Mouse (Mus musculus): ENCODE results near the gene Zfp185. TPM values are rescaled to one million over a fixed set of nuclear protein-coding genes. Genes with fewer than 3 reads are reported as not detected.

The Zfp185 gene
- 5.7 and 8.2 TPM in 2 replicates for polyA plus RNA-seq (2015; fragmentation: Nextera tagmentation; extraction: Ambion mirVana)

DNA sequence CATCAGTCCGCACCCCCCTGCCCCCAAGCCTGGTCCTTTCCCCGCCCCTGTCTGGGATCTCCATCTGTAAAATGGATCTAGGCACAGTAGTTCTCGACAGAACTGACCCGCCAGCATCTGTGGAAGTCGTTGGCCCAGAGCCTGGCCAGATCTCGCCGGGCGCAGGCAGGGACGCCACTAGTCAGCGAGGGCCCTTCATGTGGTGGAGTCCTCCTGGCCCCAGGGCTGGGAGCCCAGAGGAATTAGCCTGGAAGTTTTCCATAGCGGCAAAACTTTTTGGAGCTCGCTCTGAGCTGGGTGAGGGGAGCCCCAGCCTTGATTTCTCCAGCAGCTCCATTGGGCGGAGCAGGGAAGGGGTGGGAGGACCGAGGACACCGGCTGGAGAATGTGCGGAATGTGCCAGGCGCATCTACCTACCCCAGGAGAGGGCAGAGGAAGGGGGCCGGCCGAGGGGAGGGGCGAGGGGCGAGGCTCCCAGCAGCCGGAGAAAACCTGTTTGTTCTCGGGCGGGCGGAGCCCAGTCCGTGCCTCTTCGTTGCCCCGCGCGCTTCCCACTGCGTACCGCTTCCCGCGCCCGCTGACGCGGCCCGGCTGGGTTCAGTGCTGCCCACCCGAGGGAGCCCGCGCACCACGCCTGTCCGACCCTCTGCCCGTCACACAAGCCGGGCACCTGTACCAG lies at the start of gene Zfp185:
Gene Zfp185 (plus strand): TSS at position 499 of the 679 bp plus-strand sequence.
- ATAC-seq (peak; percentile 89), DNase-seq (ENCODE audit: low spot score) (peak; percentile 67)
- Histone ChIP-seq H3K27ac (ENCODE audit: low read length) (no peak within 1 kb of the TSS), H3K9me3 (ENCODE audit: low read length) (no peaks in the 10 kb centered on the region), H3K4me1 (ENCODE audit: insufficient read depth, low read depth, low read length) (no peaks in the 10 kb centered on the region), H3K4me2 (replicated peaks; ENCODE audit: low read depth, low read length) (peak within 1 kb of the TSS; percentile 63), H3K36me3 (ENCODE audit: insufficient read depth, low read length) (no peaks in the 10 kb centered on the region), H3K9ac (replicated peaks; ENCODE audit: low read depth) (no peak within 1 kb of the TSS), H3K27me3 (replicated peaks; ENCODE audit: insufficient read depth, low read length) (no peaks in the 10 kb centered on the region), H3K4me3 (ENCODE audit: low read depth, low read length) (peak within 1 kb of the TSS; percentile 34)
- 11% methylated on average over 24 of the region's 45 CpGs for WGBS
- TF ChIP-seq CTCF (IDR thresholded peaks at IDR 0.05) (no peak; the same call in 1 of the 2 replicates), EP300 (IDR thresholded peaks at IDR 0.05) (no peak)

DNA sequence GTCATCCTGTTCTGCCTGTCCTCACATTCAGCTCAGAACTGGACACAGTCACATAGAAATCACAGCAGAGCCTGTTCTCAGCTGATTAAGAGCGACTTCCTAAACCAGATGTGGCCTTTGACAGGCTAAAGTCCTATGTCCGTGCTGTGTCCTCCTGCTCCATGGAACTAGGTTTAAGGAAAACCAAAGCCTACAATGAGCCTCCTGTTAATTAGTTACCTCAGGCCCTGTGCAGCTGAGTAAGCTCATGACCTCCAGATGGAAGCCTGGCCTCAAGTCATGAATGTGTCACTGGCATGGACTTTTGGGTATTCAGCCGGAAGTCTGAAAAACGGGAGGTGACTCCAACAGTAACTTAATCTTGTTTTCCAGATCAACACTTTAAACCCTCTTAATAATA lies 33.7 kb upstream of the Zfp185 start:
- Histone ChIP-seq H3K9ac (replicated peaks; ENCODE audit: low read depth) (no peak overlapping the region), H3K27me3 (replicated peaks; ENCODE audit: insufficient read depth, low read length) (no peaks in the 10 kb centered on the region), H3K4me2 (replicated peaks; ENCODE audit: low read depth, low read length) (no peak overlapping the region), H3K9me3 (ENCODE audit: low read length) (no peaks in the 10 kb centered on the region), H3K36me3 (ENCODE audit: insufficient read depth, low read length) (no peaks in the 10 kb centered on the region), H3K4me1 (ENCODE audit: insufficient read depth, low read depth, low read length) (no peaks in the 10 kb centered on the region), H3K4me3 (ENCODE audit: low read depth, low read length) (no peak overlapping the region), H3K27ac (ENCODE audit: low read length) (no peak overlapping the region)
- TF ChIP-seq CTCF (IDR thresholded peaks at IDR 0.05) (no peak), EP300 (IDR thresholded peaks at IDR 0.05) (no peak)
- ATAC-seq: no peak
- WGBS: 87% methylated on average over 4 of the region's 4 CpGs
- DNase-seq (ENCODE audit: low spot score): no peak

DNA sequence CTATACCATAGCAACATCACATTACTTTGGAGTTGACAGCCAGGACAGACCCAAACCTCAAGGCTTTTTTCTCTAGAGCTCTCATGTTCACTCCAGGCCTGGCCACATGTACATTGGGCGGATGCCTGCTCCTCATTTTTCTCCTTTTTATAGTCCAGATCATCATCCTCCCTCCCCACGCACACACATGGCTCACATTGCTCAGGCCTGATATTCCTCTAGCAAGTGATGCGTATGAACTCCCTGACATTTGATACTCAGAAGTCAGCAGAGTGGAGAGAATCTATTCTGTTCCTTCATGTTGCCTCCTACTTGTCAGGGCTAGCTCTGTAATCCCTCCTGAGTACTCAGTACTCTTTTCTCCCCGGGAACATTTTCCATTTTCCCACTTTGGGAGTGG lies 30.7 kb upstream of the Zfp185 start:
- Histone ChIP-seq H3K9me3 (ENCODE audit: low read length) (no peaks in the 10 kb centered on the region), H3K9ac (replicated peaks; ENCODE audit: low read depth) (no peak overlapping the region), H3K4me1 (ENCODE audit: insufficient read depth, low read depth, low read length) (no peaks in the 10 kb centered on the region), H3K4me2 (replicated peaks; ENCODE audit: low read depth, low read length) (no peak overlapping the region), H3K27ac (ENCODE audit: low read length) (no peak overlapping the region), H3K27me3 (replicated peaks; ENCODE audit: insufficient read depth, low read length) (no peaks in the 10 kb centered on the region), H3K4me3 (ENCODE audit: low read depth, low read length) (no peak overlapping the region), H3K36me3 (ENCODE audit: insufficient read depth, low read length) (no peaks in the 10 kb centered on the region)
- no peak for DNase-seq (ENCODE audit: low spot score)
- ATAC-seq: no peak
- 85% methylated on average over 4 of the region's 4 CpGs for WGBS
- TF ChIP-seq CTCF (IDR thresholded peaks at IDR 0.05) (no peak), EP300 (IDR thresholded peaks at IDR 0.05) (no peak)

DNA sequence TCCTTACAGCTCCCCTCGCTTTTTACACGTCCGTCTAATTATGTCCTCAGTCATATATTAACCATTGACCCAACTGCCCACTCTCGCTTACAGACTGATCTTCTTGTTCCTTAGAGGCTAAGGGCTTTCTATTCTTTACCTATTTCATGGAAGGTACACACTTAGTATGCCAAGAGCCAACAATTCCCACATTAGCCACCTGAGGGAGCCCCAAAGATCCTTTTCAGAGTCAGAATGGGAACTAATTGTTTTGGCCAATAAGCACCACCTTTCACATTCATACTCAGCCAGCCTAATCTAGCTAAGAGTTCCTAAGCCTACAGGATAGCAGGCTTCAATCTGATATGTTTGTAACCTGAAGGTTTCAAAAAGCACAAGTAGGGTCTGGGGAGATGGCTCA lies 26.7 kb upstream of the Zfp185 start:
- 64% methylated on average over 4 of the region's 4 CpGs for WGBS
- no peak overlapping the region for H3K4me3 ChIP-seq (ENCODE audit: low read depth, low read length)
- ATAC-seq (no peak), DNase-seq (ENCODE audit: low spot score) (peak; percentile 4)
- H3K27ac ChIP-seq (ENCODE audit: low read length): no peak overlapping the region
- H3K4me1 ChIP-seq (ENCODE audit: insufficient read depth, low read depth, low read length): no peaks in the 10 kb centered on the region
- TF ChIP-seq CTCF (IDR thresholded peaks at IDR 0.05): peak; percentile 42
- no peak for TF ChIP-seq EP300 (IDR thresholded peaks at IDR 0.05)
- H3K9ac ChIP-seq (replicated peaks; ENCODE audit: low read depth): no peak overlapping the region
- H3K36me3 ChIP-seq (ENCODE audit: insufficient read depth, low read length): no peaks in the 10 kb centered on the region
- no peak overlapping the region for H3K4me2 ChIP-seq (replicated peaks; ENCODE audit: low read depth, low read length)
- H3K9me3 ChIP-seq (ENCODE audit: low read length): no peaks in the 10 kb centered on the region
- H3K27me3 ChIP-seq (replicated peaks; ENCODE audit: insufficient read depth, low read length): no peaks in the 10 kb centered on the region

DNA sequence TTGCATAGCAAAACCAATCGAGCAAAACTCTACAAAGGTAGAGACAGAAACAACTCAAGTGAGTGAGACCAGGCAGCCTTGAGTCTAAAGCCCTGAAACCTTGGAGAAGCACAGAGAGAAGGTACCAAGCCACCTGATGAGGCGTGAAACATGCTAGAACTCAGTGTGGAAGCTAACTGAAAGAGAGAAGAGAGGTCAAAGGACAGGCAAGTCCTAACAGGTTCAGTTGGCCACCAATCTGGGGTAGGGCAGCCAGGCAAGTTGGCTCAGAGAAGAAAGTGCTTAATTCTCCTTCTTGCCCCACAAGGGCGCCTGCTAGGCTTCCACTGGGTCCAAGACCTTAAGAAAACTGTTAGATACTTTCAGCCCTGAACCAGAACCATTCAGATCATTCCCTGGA lies 25.6 kb upstream of the Zfp185 start:
- TF ChIP-seq CTCF (IDR thresholded peaks at IDR 0.05): no peak
- TF ChIP-seq EP300 (IDR thresholded peaks at IDR 0.05): no peak
- Histone ChIP-seq H3K27ac (ENCODE audit: low read length) (no peak overlapping the region), H3K27me3 (replicated peaks; ENCODE audit: insufficient read depth, low read length) (no peaks in the 10 kb centered on the region), H3K4me3 (ENCODE audit: low read depth, low read length) (no peak overlapping the region), H3K9ac (replicated peaks; ENCODE audit: low read depth) (no peak overlapping the region), H3K4me1 (ENCODE audit: insufficient read depth, low read depth, low read length) (no peaks in the 10 kb centered on the region), H3K36me3 (ENCODE audit: insufficient read depth, low read length) (no peaks in the 10 kb centered on the region), H3K4me2 (replicated peaks; ENCODE audit: low read depth, low read length) (no peak overlapping the region), H3K9me3 (ENCODE audit: low read length) (no peaks in the 10 kb centered on the region)
- ATAC-seq (no peak), DNase-seq (ENCODE audit: low spot score) (no peak)
- 69% methylated on average over 3 of the region's 3 CpGs for WGBS

DNA sequence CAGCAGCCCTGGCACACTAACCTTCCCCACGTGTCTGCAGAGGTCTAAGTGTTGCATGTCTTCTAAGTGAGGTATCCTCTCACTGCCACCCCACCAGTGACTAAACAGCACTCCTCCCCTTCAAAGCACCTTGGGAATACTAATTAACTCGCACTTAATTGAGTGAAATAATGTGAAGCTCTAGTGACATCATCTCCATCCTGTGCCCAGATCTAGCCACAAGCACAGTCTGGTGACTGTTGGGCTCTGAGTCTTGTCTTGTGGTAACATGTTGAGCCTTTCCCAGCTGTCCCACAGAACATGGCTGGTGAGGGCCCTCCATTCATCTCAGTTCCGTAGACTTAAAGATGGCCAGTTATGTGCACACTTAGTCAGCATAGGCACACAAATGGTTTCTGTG lies 24.4 kb upstream of the Zfp185 start:
- H3K4me2 ChIP-seq (replicated peaks; ENCODE audit: low read depth, low read length): no peak overlapping the region
- no peaks in the 10 kb centered on the region for H3K27me3 ChIP-seq (replicated peaks; ENCODE audit: insufficient read depth, low read length)
- ATAC-seq (no peak), DNase-seq (ENCODE audit: low spot score) (no peak)
- no peak overlapping the region for H3K4me3 ChIP-seq (ENCODE audit: low read depth, low read length)
- H3K36me3 ChIP-seq (ENCODE audit: insufficient read depth, low read length): no peaks in the 10 kb centered on the region
- no peaks in the 10 kb centered on the region for H3K4me1 ChIP-seq (ENCODE audit: insufficient read depth, low read depth, low read length)
- H3K27ac ChIP-seq (ENCODE audit: low read length): no peak overlapping the region
- H3K9ac ChIP-seq (replicated peaks; ENCODE audit: low read depth): no peak overlapping the region
- TF ChIP-seq EP300 (IDR thresholded peaks at IDR 0.05) (no peak), CTCF (IDR thresholded peaks at IDR 0.05) (no peak)
- no peaks in the 10 kb centered on the region for H3K9me3 ChIP-seq (ENCODE audit: low read length)
- WGBS: 75% methylated on average over 3 of the region's 3 CpGs

Data from lung, postnatal 0 days (tissue).